Mouse (Mus musculus) myocyte (in vitro differentiated cells): Measurements from ENCODE around the gene Hivep2. TPM values are rescaled to one million over a fixed set of nuclear protein-coding genes. Genes with fewer than 3 reads are reported as not detected.

Experiments
- H3K27me3 ChIP-seq: one replicate; pipeline ENCODE4 v1.6.1; 2011; ENCODE audit not compliant: control insufficient read depth, insufficient read depth, insufficient read length
- H3K36me3 ChIP-seq: one replicate; pipeline ENCODE4 v1.6.1; 2011; ENCODE audit not compliant: control insufficient read depth, insufficient read depth
- H3K4me2 ChIP-seq: one replicate; pipeline ENCODE4 v1.6.1; 2011; ENCODE audit warnings: low read depth, control low read depth
- H3K4me3 ChIP-seq: one replicate; pipeline ENCODE4 v1.5.1; 2011; ENCODE audit warnings: mild to moderate bottlenecking, control low read depth, moderate library complexity
- H3K79me2 ChIP-seq: one replicate; pipeline ENCODE4 v1.6.1; 2011; ENCODE audit not compliant: control insufficient read depth, insufficient read depth
- H3ac ChIP-seq: one replicate; pipeline ENCODE4 v1.6.1; 2011; ENCODE audit not compliant: control insufficient read depth, insufficient read length
- CEBPB ChIP-seq: IDR thresholded peaks from 2 replicates; pipeline ENCODE4 v1.6.1; 2011; ENCODE audit warnings: mild to moderate bottlenecking, moderate library complexity; ENCODE audit not compliant: poor library complexity, insufficient read depth, severe bottlenecking
- E2F4 ChIP-seq: IDR thresholded peaks from one replicate; pipeline ENCODE4 v1.6.1; 2011; ENCODE audit warnings: mild to moderate bottlenecking, control low read depth, moderate library complexity; ENCODE audit not compliant: insufficient read depth
- MAX ChIP-seq: IDR thresholded peaks from one replicate; pipeline ENCODE4 v1.6.1; 2011; ENCODE audit warnings: low read depth, mild to moderate bottlenecking, control low read depth
- MYOD1 ChIP-seq, 3 experiments: IDR thresholded peaks; one replicate each; pipeline ENCODE4 v1.6.1; 2011; ENCODE audit warnings: control low read depth in 2 of 3, low read depth in 2 of 3, mild to moderate bottlenecking in 2 of 3, moderate library complexity in 1 of 3; ENCODE audit not compliant: insufficient read length in 2 of 3, control insufficient read depth in 1 of 3
- MYOG ChIP-seq, 3 experiments: IDR thresholded peaks; one replicate each; pipeline ENCODE4 v1.6.1; 2011; ENCODE audit warnings: control low read depth in 2 of 3, low read depth in 2 of 3, mild to moderate bottlenecking in 2 of 3; ENCODE audit not compliant: insufficient read length in 2 of 3, control insufficient read depth in 1 of 3, insufficient read depth in 1 of 3
- POLR2A ChIP-seq: IDR thresholded peaks from one replicate; pipeline ENCODE4 v1.6.1; 2011; ENCODE audit warnings: low read depth, mild to moderate bottlenecking, control low read depth, moderate library complexity; ENCODE audit not compliant: insufficient read length
- POLR2AphosphoS2 ChIP-seq: IDR thresholded peaks from one replicate; pipeline ENCODE4 v1.6.1; 2011; ENCODE audit warnings: low read depth, control low read depth; ENCODE audit not compliant: insufficient read length
- REST ChIP-seq: IDR thresholded peaks from one replicate; pipeline ENCODE4 v1.6.1; 2011; ENCODE audit warnings: mild to moderate bottlenecking, control low read depth, moderate library complexity; ENCODE audit not compliant: insufficient read depth, insufficient read length
- SRF ChIP-seq: IDR thresholded peaks from one replicate; pipeline ENCODE4 v1.6.1; 2011; ENCODE audit warnings: low read depth; ENCODE audit not compliant: control insufficient read depth, insufficient read length
- TCF12 ChIP-seq: IDR thresholded peaks from one replicate; pipeline ENCODE4 v1.6.1; 2011; ENCODE audit warnings: mild to moderate bottlenecking, control low read depth; ENCODE audit not compliant: poor library complexity, insufficient read depth, severe bottlenecking
- TCF3 ChIP-seq: IDR thresholded peaks from one replicate; pipeline ENCODE4 v1.6.1; 2011; ENCODE audit warnings: low read depth, control low read depth; ENCODE audit not compliant: insufficient read length
- USF1 ChIP-seq: IDR thresholded peaks from one replicate; pipeline ENCODE4 v1.6.1; 2011; ENCODE audit warnings: low read depth, mild to moderate bottlenecking, control low read depth, moderate library complexity
- polyA plus RNA-seq: library from polyadenylated mRNA; unstranded; fragments of >200 nt; fragmentation: generic; extraction: Trizol; gene quantifications from one replicate; pipeline ENCODE4 v1.2.1, GENCODE M21; 2012; ENCODE audit warnings: missing spikeins

Hivep2 gene
- polyA plus RNA-seq, 1 experiment, result 9.6 TPM

DNA sequence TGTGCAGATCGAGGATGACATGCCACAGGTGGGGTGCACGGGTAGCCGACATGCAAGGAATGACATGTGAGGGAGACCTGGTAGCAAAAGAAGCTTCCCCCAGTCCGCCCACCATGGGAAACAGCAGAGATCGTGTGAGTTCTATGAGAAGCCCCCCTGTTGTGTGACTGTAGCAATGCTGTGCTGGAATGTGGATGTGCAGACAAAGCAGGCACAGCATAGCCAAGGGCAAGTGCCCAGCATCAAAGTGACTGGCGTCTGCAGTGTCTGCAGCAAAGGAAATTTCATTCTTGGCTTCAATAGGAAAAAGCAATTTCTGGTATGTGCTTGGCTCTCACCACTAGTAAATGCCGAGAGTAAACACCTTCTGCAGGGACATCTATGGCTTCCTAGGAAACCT, 199.0 kb downstream of the Hivep2 start:
- no peak overlapping the region for H3K4me2 ChIP-seq
- no peak for TF ChIP-seq MYOG (IDR thresholded peaks at IDR 0.05; ENCODE audit: control insufficient read depth in 1 of 3, insufficient read depth in 1 of 3, insufficient read length in 2 of 3, low read depth in 2 of 3)
- TF ChIP-seq E2F4, result no peak
- TF ChIP-seq CEBPB, result no peak
- no peak for TF ChIP-seq MYOD1 (IDR thresholded peaks at IDR 0.05; ENCODE audit: control insufficient read depth in 1 of 3, insufficient read length in 2 of 3, low read depth in 2 of 3)
- no peak for TF ChIP-seq TCF12
- TF ChIP-seq REST, result no peak
- TF ChIP-seq POLR2A, result no peak
- TF ChIP-seq SRF, result no peak
- TF ChIP-seq MAX, result no peak
- no peak for TF ChIP-seq TCF3
- TF ChIP-seq USF1, result no peak
- TF ChIP-seq POLR2AphosphoS2, result no peak

DNA sequence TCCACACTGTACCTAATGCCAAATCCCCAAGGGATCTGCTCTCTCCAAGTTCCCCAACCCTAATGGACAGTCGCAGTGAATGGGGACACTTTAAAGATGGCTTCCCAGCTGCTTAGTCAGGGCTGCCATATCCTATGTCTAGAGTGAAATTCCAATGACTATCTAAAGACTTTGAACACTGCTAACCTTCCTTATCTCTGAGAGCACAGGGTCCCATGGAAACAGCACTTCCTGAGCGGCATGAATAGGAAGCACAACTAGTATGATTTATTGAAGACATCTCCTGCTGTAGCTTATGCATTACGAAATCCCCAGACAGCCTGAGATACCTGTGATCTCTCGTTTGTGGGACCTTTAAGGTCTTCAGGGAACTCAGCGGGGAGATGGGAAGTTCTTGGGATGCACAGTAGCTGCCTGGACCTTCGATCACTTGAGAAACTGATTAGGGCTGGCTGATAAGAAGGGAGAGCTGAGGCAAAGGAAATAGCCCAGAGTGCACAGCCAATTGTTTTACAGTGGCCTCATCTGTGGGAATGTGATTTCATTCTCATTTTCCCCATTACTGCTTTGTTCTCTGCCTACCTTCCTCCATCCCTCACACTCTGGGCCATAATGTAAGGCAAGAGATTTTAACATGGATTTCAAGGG, 202.4 kb downstream of the Hivep2 start:
- Histone ChIP-seq H3K4me2 (no peak overlapping the region), H3K4me3 (no peak overlapping the region), H3K27me3 (no peaks in the 10 kb centered on the region), H3K36me3 (no peaks in the 10 kb centered on the region), H3ac (no peak overlapping the region), H3K79me2 (no peaks in the 10 kb centered on the region)
- TF ChIP-seq POLR2A (no peak), MYOG (IDR thresholded peaks at IDR 0.05; ENCODE audit: control insufficient read depth in 1 of 3, insufficient read depth in 1 of 3, insufficient read length in 2 of 3, low read depth in 2 of 3) (no peak), MAX (no peak), MYOD1 (IDR thresholded peaks at IDR 0.05; ENCODE audit: control insufficient read depth in 1 of 3, insufficient read length in 2 of 3, low read depth in 2 of 3) (no peak), E2F4 (no peak), POLR2AphosphoS2 (no peak)

More for the DNA sequence above, 199.0 kb downstream of the Hivep2 start:
- H3K27me3 ChIP-seq, result no peaks in the 10 kb centered on the region
- H3K79me2 ChIP-seq, result no peaks in the 10 kb centered on the region
- no peaks in the 10 kb centered on the region for H3K36me3 ChIP-seq
- H3K4me3 ChIP-seq, result no peak overlapping the region
- no peak overlapping the region for H3ac ChIP-seq

DNA sequence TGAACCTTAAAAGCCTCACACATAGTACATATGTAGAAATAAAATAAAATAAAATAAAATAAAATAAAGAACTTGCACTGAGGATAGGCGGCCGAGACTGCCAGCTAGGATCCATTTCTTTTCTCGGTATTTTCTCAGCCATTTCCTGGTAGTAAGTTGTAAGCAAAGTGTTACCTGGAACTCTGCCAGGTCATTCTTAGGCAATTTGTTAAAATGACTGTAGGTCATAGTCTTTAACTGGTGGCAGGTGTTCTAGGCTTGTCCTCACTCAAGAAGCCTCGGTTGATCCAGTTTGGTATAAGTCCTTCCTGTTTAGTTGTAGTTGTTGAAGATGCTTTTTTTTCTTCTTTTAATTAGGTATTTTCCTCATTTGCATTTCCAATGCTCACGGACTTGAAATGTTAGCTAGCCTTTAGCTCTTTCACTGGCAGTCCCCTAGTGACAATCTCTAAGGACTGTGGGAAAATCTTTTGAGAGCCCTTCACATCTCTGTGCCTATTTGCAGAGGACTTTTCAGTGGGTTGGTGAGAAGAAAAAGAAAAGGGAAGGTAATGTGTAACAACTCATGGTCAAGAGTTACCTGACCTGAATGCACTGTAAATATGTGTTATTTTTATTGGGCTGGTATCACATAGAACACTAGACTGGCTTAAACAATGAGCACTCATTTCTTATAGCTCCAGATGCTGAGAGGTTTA, 203.1 kb downstream of the Hivep2 start:
- no peaks in the 10 kb centered on the region for H3K36me3 ChIP-seq

DNA sequence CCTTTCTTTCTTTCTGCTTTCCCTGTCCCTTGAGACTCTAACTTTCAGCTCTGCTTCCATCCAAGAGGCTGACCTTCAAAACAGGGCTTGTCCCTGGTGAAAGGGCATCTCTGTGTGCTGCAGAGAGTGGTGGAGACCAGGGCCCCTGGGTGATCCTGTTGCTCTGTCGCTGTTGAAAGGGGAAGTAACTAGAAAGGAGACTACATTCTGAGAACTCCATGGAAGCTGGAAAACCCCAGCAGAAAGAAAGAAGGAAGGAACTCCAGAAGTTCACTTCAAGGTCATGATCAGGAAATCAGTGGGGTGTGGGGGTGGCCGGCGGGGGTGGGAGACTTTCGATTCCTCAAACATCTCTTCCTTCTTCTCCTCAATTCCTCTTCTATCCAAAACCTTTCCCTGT, 208.2 kb downstream of the Hivep2 start:
- Histone ChIP-seq H3K4me3 (no peak overlapping the region), H3ac (no peak overlapping the region), H3K79me2 (no peaks in the 10 kb centered on the region), H3K27me3 (no peaks in the 10 kb centered on the region), H3K4me2 (no peak overlapping the region), H3K36me3 (no peaks in the 10 kb centered on the region)
- TF ChIP-seq CEBPB (no peak), REST (no peak), E2F4 (no peak), MYOD1 (IDR thresholded peaks at IDR 0.05; ENCODE audit: control insufficient read depth in 1 of 3, insufficient read length in 2 of 3, low read depth in 2 of 3) (no peak), SRF (no peak), TCF3 (no peak), USF1 (no peak), MAX (no peak), TCF12 (no peak), POLR2AphosphoS2 (no peak), POLR2A (no peak), MYOG (IDR thresholded peaks at IDR 0.05; ENCODE audit: control insufficient read depth in 1 of 3, insufficient read depth in 1 of 3, insufficient read length in 2 of 3, low read depth in 2 of 3) (no peak)

More for the DNA sequence above, 203.1 kb downstream of the Hivep2 start:
- no peaks in the 10 kb centered on the region for H3K79me2 ChIP-seq
- no peak overlapping the region for H3K4me2 ChIP-seq
- no peak overlapping the region for H3ac ChIP-seq
- no peak for TF ChIP-seq REST
- no peak for TF ChIP-seq POLR2AphosphoS2
- no peak for TF ChIP-seq MYOG (IDR thresholded peaks at IDR 0.05; ENCODE audit: control insufficient read depth in 1 of 3, insufficient read depth in 1 of 3, insufficient read length in 2 of 3, low read depth in 2 of 3)
- no peak for TF ChIP-seq SRF
- no peak for TF ChIP-seq TCF12
- no peak for TF ChIP-seq USF1
- no peak for TF ChIP-seq E2F4
- no peak for TF ChIP-seq CEBPB
- no peak for TF ChIP-seq MYOD1 (IDR thresholded peaks at IDR 0.05; ENCODE audit: control insufficient read depth in 1 of 3, insufficient read length in 2 of 3, low read depth in 2 of 3)
- no peak for TF ChIP-seq POLR2A
- H3K4me3 ChIP-seq, result no peak overlapping the region
- no peaks in the 10 kb centered on the region for H3K27me3 ChIP-seq
